Mouse (Mus musculus) effector memory CD4-positive, alpha-beta T cell, adult 5 months (primary cell): ENCODE measurements around the gene Gm20809. TPM values are rescaled to one million over a fixed set of nuclear protein-coding genes. Genes with fewer than 3 reads are reported as not detected.

ENCODE experiments used
- polyA plus RNA-seq: library from polyadenylated mRNA; unstranded; fragments of 100-300 nt; shearing (Covaris generic); gene quantifications from one replicate; pipeline ENCODE4 v1.2.1, GENCODE M21; 2017

Gene Gm20809
- not detected for polyA plus RNA-seq

DNA sequence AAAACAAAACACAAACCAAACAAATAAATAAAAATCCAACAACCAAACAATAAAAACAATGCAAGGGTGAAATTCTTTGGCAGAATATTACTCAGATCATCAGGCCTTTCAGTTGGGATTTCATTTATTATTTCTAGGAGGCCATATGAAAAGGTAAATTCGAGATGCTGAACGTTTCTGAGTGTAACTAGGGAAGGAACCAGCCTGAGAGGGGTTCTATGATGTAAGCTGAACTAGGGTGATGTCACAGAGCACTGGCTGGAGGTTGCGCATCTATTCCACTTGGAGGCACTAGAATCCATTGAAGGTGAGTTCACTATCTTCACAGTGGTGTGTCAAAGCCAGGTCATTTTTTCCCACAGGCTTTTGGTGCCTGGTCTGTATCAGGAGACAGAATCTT lies at the start of gene Gm20809:
Gene Gm20809 (plus strand): TSS at position 301 of the 400 bp plus-strand sequence.

